Mouse (Mus musculus): Measurements from ENCODE around the gene Chrnd. TPM values are rescaled to one million over a fixed set of nuclear protein-coding genes. Genes with fewer than 3 reads are reported as not detected.

Chrnd gene
- polyA plus RNA-seq, 1 experiment from 2014 or later: 0.13 TPM

DNA sequence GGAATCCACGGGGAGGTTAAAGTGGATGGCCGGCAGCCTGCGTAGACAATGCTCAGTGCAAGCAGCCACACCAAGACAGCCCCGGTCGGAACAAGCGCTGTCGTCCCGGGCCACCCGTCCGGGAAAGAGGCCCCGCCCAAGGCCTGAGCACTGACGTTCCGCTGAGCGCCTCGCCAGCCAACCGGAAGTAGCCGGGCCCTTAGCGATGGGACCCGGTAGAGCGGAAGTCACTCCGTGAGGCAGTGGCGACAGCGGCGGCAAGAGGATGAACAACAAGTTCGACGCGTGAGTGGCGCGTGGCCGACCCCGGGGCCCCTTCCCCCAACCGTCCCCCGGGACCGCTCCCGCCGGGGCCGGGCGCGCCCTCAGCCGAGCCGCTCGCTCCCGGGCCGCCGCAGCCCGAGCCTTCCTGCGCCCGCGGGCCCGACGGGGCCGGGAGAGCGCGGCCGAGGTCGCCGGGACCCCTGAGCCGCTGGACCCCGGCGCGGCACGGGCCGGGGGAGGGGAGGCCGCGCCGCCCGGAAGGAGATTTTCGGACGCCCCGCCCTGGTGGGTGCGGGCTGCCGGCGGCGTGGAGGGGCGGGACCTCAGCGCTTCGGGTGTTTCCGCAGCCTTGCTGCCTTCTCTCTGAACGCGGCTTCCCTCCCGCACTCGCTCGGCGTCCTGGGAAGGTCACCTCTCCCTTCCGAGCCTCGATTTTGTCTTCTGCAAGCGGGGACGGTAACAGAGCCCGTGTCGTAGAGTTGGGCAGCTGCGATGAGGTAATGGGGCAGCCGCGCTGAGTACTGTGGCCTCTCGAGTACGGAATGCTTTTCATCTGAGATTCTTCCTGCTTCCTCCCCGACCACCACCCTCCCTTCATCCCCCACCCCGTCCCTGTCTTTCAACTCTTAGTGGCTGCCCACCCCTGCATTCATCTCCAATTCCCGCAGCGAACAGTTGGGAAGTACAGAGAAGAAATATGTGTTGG lies 23.6 kb downstream of the Chrnd start, which contains the start of gene Eif4e2:
Gene Eif4e2 (plus strand): TSS at position 180 of the 970 bp plus-strand sequence.
- Histone ChIP-seq H3K9ac (ENCODE audit: low read length) (peak within 1 kb of the TSS; percentile 95), H3K9me3 (replicated peaks; ENCODE audit: control insufficient read depth, low read length) (no peaks in the 10 kb centered on the region), H3K36me3 (ENCODE audit: control insufficient read depth, insufficient read depth) (no peaks in the 10 kb centered on the region), H3K27ac (ENCODE audit: low read length) (peak within 1 kb of the TSS; percentile 99), H3K4me3 (ENCODE audit: low read length) (peak within 1 kb of the TSS; percentile 82), H3K4me2 (ENCODE audit: low read depth, low read length) (peak within 1 kb of the TSS; percentile 92), H3K4me1 (ENCODE audit: control insufficient read depth, insufficient read depth, low read length) (peaks cover 24% of the 10 kb centered on the region), H3K27me3 (ENCODE audit: control insufficient read depth, insufficient read depth, low read length) (no peaks in the 10 kb centered on the region)
- ATAC-seq (replicated peaks; ENCODE audit: extremely low read depth, insufficient read depth, low FRiP score): peak; percentile 97
- under 1% methylated on average over 82 of the region's 99 CpGs for WGBS

GRCm38 (mm10) chr1:87214748-87215147 lies 24.3 kb downstream of the Chrnd start:
- no peak for ATAC-seq (replicated peaks; ENCODE audit: extremely low read depth, insufficient read depth, low FRiP score)
- Histone ChIP-seq H3K27ac (ENCODE audit: low read length) (peak overlapping the region; percentile 99; the same call in 1 of the 2 replicates), H3K9me3 (replicated peaks; ENCODE audit: control insufficient read depth, low read length) (no peaks in the 10 kb centered on the region), H3K4me1 (ENCODE audit: control insufficient read depth, insufficient read depth, low read length) (peaks cover 24% of the 10 kb centered on the region), H3K9ac (ENCODE audit: low read length) (peak overlapping the region; percentile 95), H3K27me3 (ENCODE audit: control insufficient read depth, insufficient read depth, low read length) (no peaks in the 10 kb centered on the region), H3K4me2 (ENCODE audit: low read depth, low read length) (peak overlapping the region; percentile 92), H3K4me3 (ENCODE audit: low read length) (peak overlapping the region; percentile 82), H3K36me3 (ENCODE audit: control insufficient read depth, insufficient read depth) (peaks cover 5% of the 10 kb centered on the region)
- 6% methylated on average over 4 of the region's 4 CpGs for WGBS

DNA sequence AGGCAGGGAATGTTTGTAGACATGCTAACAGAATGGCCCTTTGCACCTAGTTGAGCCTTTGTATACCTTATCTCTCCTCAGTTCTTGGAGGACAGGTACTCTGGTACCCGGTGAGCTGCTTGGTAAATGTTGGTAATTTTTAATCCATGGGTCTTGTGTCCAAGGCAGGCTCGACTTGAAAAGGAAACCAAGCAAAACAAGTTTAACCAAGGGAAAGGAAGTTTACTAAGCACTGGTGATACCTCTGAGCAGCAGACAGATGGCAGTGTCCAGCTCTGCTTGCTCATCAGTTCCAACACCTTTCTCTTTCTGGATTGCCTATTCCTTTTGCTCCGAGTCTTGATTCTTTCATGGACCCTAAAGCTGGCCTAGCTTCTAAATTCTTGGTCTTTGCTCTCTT lies 27.5 kb downstream of the Chrnd start:
- H3K27me3 ChIP-seq (ENCODE audit: control insufficient read depth, insufficient read depth, low read length): no peaks in the 10 kb centered on the region

DNA sequence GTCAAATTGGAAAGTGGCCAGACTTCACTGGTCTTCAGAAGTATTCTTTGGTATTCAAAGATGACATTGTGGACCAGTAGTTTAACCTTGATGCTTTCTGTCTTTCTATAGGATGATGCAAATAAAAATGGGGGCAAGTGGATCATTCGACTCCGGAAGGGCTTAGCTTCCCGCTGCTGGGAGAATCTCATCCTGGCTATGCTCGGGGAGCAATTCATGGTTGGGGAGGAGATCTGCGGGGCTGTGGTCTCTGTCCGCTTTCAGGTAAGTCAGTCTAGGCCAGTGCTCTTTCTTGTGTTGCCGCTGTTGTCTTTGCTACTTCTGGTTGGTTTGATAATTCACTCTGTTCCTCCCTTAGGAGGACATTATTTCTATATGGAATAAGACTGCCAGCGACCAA lies 35.3 kb downstream of the Chrnd start:
- Histone ChIP-seq H3K9ac (ENCODE audit: low read length) (no peak overlapping the region), H3K4me2 (ENCODE audit: low read depth, low read length) (no peak overlapping the region), H3K4me3 (ENCODE audit: low read length) (no peak overlapping the region), H3K36me3 (ENCODE audit: control insufficient read depth, insufficient read depth) (peaks cover 79% of the 10 kb centered on the region), H3K9me3 (replicated peaks; ENCODE audit: control insufficient read depth, low read length) (no peaks in the 10 kb centered on the region), H3K27me3 (ENCODE audit: control insufficient read depth, insufficient read depth, low read length) (no peaks in the 10 kb centered on the region), H3K4me1 (ENCODE audit: control insufficient read depth, insufficient read depth, low read length) (no peaks in the 10 kb centered on the region), H3K27ac (ENCODE audit: low read length) (no peak overlapping the region)
- 94% methylated on average over 8 of the region's 8 CpGs for WGBS
- no peak for ATAC-seq (replicated peaks; ENCODE audit: extremely low read depth, insufficient read depth, low FRiP score)

More for the DNA sequence above, 27.5 kb downstream of the Chrnd start:
- Histone ChIP-seq H3K9me3 (replicated peaks; ENCODE audit: control insufficient read depth, low read length) (no peaks in the 10 kb centered on the region), H3K9ac (ENCODE audit: low read length) (no peak overlapping the region), H3K4me1 (ENCODE audit: control insufficient read depth, insufficient read depth, low read length) (peaks cover 23% of the 10 kb centered on the region), H3K4me2 (ENCODE audit: low read depth, low read length) (no peak overlapping the region), H3K4me3 (ENCODE audit: low read length) (no peak overlapping the region), H3K36me3 (ENCODE audit: control insufficient read depth, insufficient read depth) (peaks cover 34% of the 10 kb centered on the region), H3K27ac (ENCODE audit: low read length) (no peak overlapping the region)
- ATAC-seq (replicated peaks; ENCODE audit: extremely low read depth, insufficient read depth, low FRiP score): no peak
- 60% methylated on average over 3 of the region's 3 CpGs for WGBS

DNA sequence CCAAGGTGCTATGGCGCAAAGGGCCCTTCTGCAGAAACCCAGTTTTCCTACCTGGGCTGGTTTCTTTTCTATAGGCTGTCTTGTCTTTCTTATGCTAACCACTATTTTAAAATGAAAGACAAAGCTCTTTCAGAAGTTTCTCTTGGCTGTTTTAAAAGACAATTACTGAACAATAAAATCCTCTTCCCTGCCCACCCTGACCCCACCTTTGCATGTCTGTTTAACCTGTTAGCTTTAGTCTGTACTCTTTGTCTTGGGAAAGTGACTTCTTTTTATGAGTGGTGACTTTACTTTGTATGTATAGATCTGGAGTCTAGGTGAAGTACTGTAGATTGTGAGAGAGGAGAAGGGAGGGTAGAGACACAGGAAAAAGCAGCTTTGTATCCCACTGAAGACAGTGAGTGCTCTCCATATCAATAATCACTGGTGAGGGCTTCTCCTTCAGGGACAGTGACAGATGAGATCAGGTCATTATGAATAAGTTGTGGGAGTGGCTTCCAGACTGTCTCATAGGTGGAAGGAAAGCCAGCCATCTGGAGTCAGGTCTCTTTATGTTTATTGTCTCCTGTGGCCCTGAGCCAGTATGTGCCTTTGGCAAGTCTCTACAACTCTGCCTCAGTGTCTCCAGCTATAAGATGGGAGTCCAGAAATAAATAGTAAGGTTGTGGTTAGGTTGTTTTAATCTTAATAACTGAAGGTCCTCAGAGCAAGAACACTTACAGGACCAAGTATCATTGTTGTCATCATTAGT lies 36.2 kb downstream of the Chrnd start:
- Histone ChIP-seq H3K27ac (ENCODE audit: low read length) (no peak overlapping the region), H3K9me3 (replicated peaks; ENCODE audit: control insufficient read depth, low read length) (no peaks in the 10 kb centered on the region), H3K36me3 (ENCODE audit: control insufficient read depth, insufficient read depth) (peaks cover 71% of the 10 kb centered on the region), H3K9ac (ENCODE audit: low read length) (no peak overlapping the region), H3K4me2 (ENCODE audit: low read depth, low read length) (no peak overlapping the region), H3K27me3 (ENCODE audit: control insufficient read depth, insufficient read depth, low read length) (no peaks in the 10 kb centered on the region), H3K4me1 (ENCODE audit: control insufficient read depth, insufficient read depth, low read length) (no peaks in the 10 kb centered on the region), H3K4me3 (ENCODE audit: low read length) (no peak overlapping the region)
- 95% methylated on average over 1 of the region's 1 CpGs for WGBS
- no peak for ATAC-seq (replicated peaks; ENCODE audit: extremely low read depth, insufficient read depth, low FRiP score)

GRCm38 (mm10) chr1:87227160-87227550 lies 36.7 kb downstream of the Chrnd start:
- no peaks in the 10 kb centered on the region for H3K27me3 ChIP-seq (ENCODE audit: control insufficient read depth, insufficient read depth, low read length)
- H3K4me1 ChIP-seq (ENCODE audit: control insufficient read depth, insufficient read depth, low read length): no peaks in the 10 kb centered on the region
- no peak overlapping the region for H3K9ac ChIP-seq (ENCODE audit: low read length)
- no peak for ATAC-seq (replicated peaks; ENCODE audit: extremely low read depth, insufficient read depth, low FRiP score)
- H3K36me3 ChIP-seq (ENCODE audit: control insufficient read depth, insufficient read depth): peaks cover 71% of the 10 kb centered on the region
- no peak overlapping the region for H3K4me2 ChIP-seq (ENCODE audit: low read depth, low read length)
- no peak overlapping the region for H3K27ac ChIP-seq (ENCODE audit: low read length)
- whole genome bisulfite sequencing: 84% methylated on average over 3 of the region's 3 CpGs
- H3K9me3 ChIP-seq (replicated peaks; ENCODE audit: control insufficient read depth, low read length): no peaks in the 10 kb centered on the region
- H3K4me3 ChIP-seq (ENCODE audit: low read length): no peak overlapping the region

- Histone ChIP-seq H3K4me3 (ENCODE audit: low read length) (no peak overlapping the region), H3K9me3 (replicated peaks; ENCODE audit: control insufficient read depth, low read length) (no peaks in the 10 kb centered on the region), H3K9ac (ENCODE audit: low read length) (no peak overlapping the region), H3K36me3 (ENCODE audit: control insufficient read depth, insufficient read depth) (peaks cover 57% of the 10 kb centered on the region), H3K27me3 (ENCODE audit: control insufficient read depth, insufficient read depth, low read length) (no peaks in the 10 kb centered on the region), H3K4me1 (ENCODE audit: control insufficient read depth, insufficient read depth, low read length) (no peaks in the 10 kb centered on the region), H3K27ac (ENCODE audit: low read length) (no peak overlapping the region), H3K4me2 (ENCODE audit: low read depth, low read length) (no peak overlapping the region)
- ATAC-seq (replicated peaks; ENCODE audit: extremely low read depth, insufficient read depth, low FRiP score): no peak
- WGBS: 87% methylated on average over 5 of the region's 5 CpGs
Observed at GRCm38 (mm10) chr1:87230606-87231005, 40.2 kb downstream of the Chrnd start.

DNA sequence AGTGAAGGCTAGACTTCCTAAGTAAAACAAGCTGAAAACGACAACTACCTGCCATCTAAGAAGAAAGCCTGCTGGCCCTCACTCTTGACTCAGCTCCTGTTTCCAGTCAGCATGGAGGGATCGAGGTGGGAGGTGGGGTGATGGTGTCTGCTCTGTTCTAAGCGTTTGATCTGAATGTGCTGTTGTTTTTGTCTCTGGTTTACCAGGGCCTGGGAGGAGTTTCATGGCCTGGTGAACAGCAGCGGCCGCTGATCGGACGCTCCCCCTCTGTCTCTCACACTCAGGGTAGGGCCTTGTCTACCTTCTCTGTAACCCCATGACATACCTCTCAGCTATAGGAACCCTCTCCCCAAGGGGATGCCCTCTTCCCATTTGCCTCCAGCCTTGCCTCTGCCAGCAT lies 41.8 kb downstream of the Chrnd start:
- 80% methylated on average over 7 of the region's 7 CpGs for WGBS
- Histone ChIP-seq H3K9me3 (replicated peaks; ENCODE audit: control insufficient read depth, low read length) (no peaks in the 10 kb centered on the region), H3K27me3 (ENCODE audit: control insufficient read depth, insufficient read depth, low read length) (no peaks in the 10 kb centered on the region), H3K36me3 (ENCODE audit: control insufficient read depth, insufficient read depth) (peaks cover 46% of the 10 kb centered on the region), H3K4me1 (ENCODE audit: control insufficient read depth, insufficient read depth, low read length) (no peaks in the 10 kb centered on the region), H3K27ac (ENCODE audit: low read length) (no peak overlapping the region), H3K4me3 (ENCODE audit: low read length) (no peak overlapping the region), H3K9ac (ENCODE audit: low read length) (no peak overlapping the region), H3K4me2 (ENCODE audit: low read depth, low read length) (no peak overlapping the region)
- ATAC-seq (replicated peaks; ENCODE audit: extremely low read depth, insufficient read depth, low FRiP score): no peak

DNA sequence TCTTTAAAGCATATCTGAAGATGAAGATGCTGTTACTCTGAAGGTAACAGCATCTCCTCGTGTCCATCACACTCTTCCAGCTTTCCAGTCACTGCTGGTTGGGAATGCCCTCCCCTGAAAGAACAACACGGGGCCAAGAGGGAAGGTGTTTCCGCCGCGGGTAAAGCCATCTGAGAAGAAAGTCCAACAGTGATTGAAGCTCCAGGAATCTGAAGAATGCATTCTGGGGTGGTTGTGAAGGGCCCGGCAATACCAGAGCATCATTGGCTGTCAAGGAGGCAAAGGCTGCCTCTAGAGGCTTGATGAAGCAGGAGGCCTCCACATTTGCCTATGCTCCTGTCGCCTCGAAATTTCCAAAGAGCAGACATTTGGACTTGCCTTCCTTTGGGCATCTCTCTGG lies 48.6 kb downstream of the Chrnd start:
- Histone ChIP-seq H3K27me3 (ENCODE audit: control insufficient read depth, insufficient read depth, low read length) (no peaks in the 10 kb centered on the region), H3K9me3 (replicated peaks; ENCODE audit: control insufficient read depth, low read length) (no peaks in the 10 kb centered on the region), H3K4me2 (ENCODE audit: low read depth, low read length) (no peak overlapping the region), H3K27ac (ENCODE audit: low read length) (no peak overlapping the region), H3K9ac (ENCODE audit: low read length) (no peak overlapping the region), H3K36me3 (ENCODE audit: control insufficient read depth, insufficient read depth) (peaks cover 13% of the 10 kb centered on the region; the same call in 1 of the 2 replicates), H3K4me1 (ENCODE audit: control insufficient read depth, insufficient read depth, low read length) (no peaks in the 10 kb centered on the region), H3K4me3 (ENCODE audit: low read length) (no peak overlapping the region)
- no peak for ATAC-seq (replicated peaks; ENCODE audit: extremely low read depth, insufficient read depth, low FRiP score)
- 39% methylated on average over 8 of the region's 8 CpGs for WGBS

Measured in heart, embryonic 16.5 days (tissue).